Mouse (Mus musculus) CD4-positive naive resting alpha-beta T cell, adult 57 days (primary cell): ENCODE measurements around the gene Npm3. TPM values are rescaled to one million over a fixed set of nuclear protein-coding genes. Genes with fewer than 3 reads are reported as not detected.

ENCODE experiments used
- total RNA-seq: library from RNA; stranded (reverse); gene quantifications from one replicate; pipeline ENCODE4 v1.2.4, GENCODE M21; 2023

Npm3 gene
- 57.6 TPM for total RNA-seq

GRCm38 (mm10) chr19:45749243-45750043, at the start of gene Npm3:
Gene Npm3 (minus strand): TSS chr19:45749591.

GRCm38 (mm10) chr19:45783181-45783932, 34.0 kb upstream of the Npm3 start, which contains the start of gene Mgea5:
Gene Mgea5 (minus strand): TSS chr19:45783837.

DNA sequence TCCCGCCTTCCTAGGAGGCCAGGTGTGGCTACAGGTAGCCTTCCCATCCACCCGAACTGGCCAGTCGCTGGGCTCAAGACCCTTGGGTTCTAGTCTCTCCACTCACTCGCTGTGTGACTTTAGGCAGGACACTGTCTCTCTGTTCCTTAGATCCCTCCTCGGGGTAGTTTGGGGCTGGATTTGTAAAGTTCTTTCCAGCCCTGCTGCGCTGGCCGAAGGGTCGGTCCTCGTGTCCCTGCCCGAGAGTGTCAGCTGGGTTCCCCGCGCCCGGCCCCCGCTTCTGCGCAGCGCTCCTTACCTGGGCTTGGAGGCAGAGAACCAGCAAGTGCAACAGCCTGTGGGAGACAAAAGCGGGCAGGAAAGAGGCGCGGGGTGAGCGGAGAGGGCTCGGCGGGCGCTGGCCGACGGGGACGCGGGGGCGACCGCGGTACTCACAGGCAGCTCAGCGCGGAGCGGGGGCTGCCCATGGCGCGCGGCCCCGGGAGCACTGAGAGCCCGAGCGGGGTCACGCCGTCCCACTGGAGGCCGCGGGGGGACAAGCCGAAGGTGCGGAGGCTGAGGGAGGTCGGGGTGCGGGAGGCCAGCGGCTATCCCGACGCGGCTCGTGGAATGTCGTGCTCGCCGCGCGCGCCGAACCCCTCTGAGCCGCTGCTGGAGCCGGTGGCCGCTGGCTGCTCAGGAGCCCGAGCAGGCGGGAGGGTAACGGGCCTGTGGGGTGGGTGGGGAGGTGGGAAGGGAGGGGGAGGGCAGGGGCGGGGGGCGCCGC, 7.0 kb downstream of the Npm3 start, which contains the start of gene Fgf8:
Gene Fgf8, minus strand, starts transcription at position 698 of the 766 bp plus-strand sequence.

Other genes with a start within 250 kb of the Npm3 start
- gene Poll, start 189.1 kb downstream of the Npm3 start, total RNA-seq = 11.3 TPM
- 17.3 TPM for gene Gm17018, start 189.0 kb downstream of the Npm3 start, total RNA-seq
- 71.6 TPM for gene Fbxw4, start 89.3 kb downstream of the Npm3 start, total RNA-seq
- not detected for gene Fgf8, start 6.7 kb downstream of the Npm3 start, total RNA-seq
- gene Mgea5, start 34.2 kb upstream of the Npm3 start, total RNA-seq = 318 TPM
- 11.4 TPM for gene Kcnip2, start 66.5 kb upstream of the Npm3 start, total RNA-seq
- gene Armh3, start 248.9 kb upstream of the Npm3 start, total RNA-seq = 16.6 TPM